Mouse (Mus musculus) midbrain, postnatal 0 days (tissue): ENCODE measurements around the gene Mfap4. TPM values are rescaled to one million over a fixed set of nuclear protein-coding genes. Genes with fewer than 3 reads are reported as not detected.
A peak's percentile ranks its signal among the peaks of the same experiment; 100 is the strongest.

Experiments
- ATAC-seq: fragments of 200-750 bp; cut with Nextera tagmentation; 2 replicates; pipeline ENCODE4 v1.8.0; 2017; ENCODE audit warnings: moderate number of reproducible peaks, mild to moderate bottlenecking, moderate TSS enrichment, moderate library complexity; ENCODE audit not compliant: low FRiP score
- DNase-seq: peaks from one replicate; pipeline ENCODE4 v3.0.0-alpha.2; 2015; ENCODE audit warnings: low spot score
- H3K27ac ChIP-seq: fragments of 300-500 bp; sonication (generic); 2 replicates; pipeline ENCODE4 v1.5.1; 2014; ENCODE audit warnings: low read depth, mild to moderate bottlenecking, low read length, mixed read lengths
- H3K27me3 ChIP-seq: fragments of 300-500 bp; sonication (generic); 2 replicates; pipeline ENCODE4 v1.6.1; 2014; ENCODE audit warnings: low read length, control low read depth, mixed read lengths; ENCODE audit not compliant: insufficient read depth
- H3K36me3 ChIP-seq: fragments of 300-500 bp; sonication (generic); 2 replicates; pipeline ENCODE4 v1.6.1; 2014; ENCODE audit warnings: low read length, control low read depth, mixed read lengths; ENCODE audit not compliant: insufficient read depth
- H3K4me1 ChIP-seq: fragments of 300-500 bp; sonication (generic); 2 replicates; pipeline ENCODE4 v1.6.1; 2014; ENCODE audit warnings: mild to moderate bottlenecking, control low read depth, antibody characterized with exemption, low read length, mixed read lengths; ENCODE audit not compliant: insufficient read depth
- H3K4me2 ChIP-seq: fragments of 300-500 bp; sonication (generic); 2 replicates; pipeline ENCODE4 v1.6.1; 2014; ENCODE audit warnings: low read depth, mild to moderate bottlenecking, low read length, mixed read lengths; ENCODE audit not compliant: poor library complexity, severe bottlenecking
- H3K4me3 ChIP-seq: fragments of 300-500 bp; sonication (generic); 2 replicates; pipeline ENCODE4 v1.5.1; 2014; ENCODE audit warnings: low read depth, mild to moderate bottlenecking, low read length, moderate library complexity
- H3K9ac ChIP-seq: fragments of 300-500 bp; sonication (generic); replicated peaks from 2 replicates; pipeline ENCODE4 v1.6.1; 2014; ENCODE audit warnings: mild to moderate bottlenecking, low read length, moderate library complexity, mixed read lengths; ENCODE audit not compliant: poor library complexity, severe bottlenecking
- H3K9me3 ChIP-seq: fragments of 300-500 bp; sonication (generic); 2 replicates; pipeline ENCODE4 v1.6.1; 2016; ENCODE audit warnings: low read length, control low read depth
- CTCF ChIP-seq: IDR thresholded peaks from 2 replicates; pipeline ENCODE4 v1.5.1; 2016; ENCODE audit warnings: antibody characterized with exemption, mild to moderate bottlenecking
- WGBS: fragments of 180-500 bp; shearing (Covaris S2); extraction: QIAGEN DNeasy Blood & Tissue Kit; methylation state at CpG from one replicate; pipeline ENCODE4 v1.1.7; 2014; 5-methylcytosine and 5-hydroxymethylcytosine counted together
- polyA plus RNA-seq: library from polyadenylated mRNA; unstranded; fragments of >200 nt; fragmentation: Nextera tagmentation; extraction: Ambion mirVana; gene quantifications from 2 replicates; pipeline ENCODE4 v1.2.1, GENCODE M21; 2015
- total RNA-seq: library from RNA; depleted of rRNA; stranded (reverse); fragments of >200 nt; gene quantifications from 2 replicates; pipeline ENCODE4 v1.2.3, GENCODE M21; 2014

The Mfap4 gene
- total and polyA plus RNA-seq, 2 experiments from 2014 or later, result 14.1 to 22.8 TPM

GRCm38 (mm10) chr11:61485541-61486457 lies 568 bp downstream of the Mfap4 start:
- peaks cover 4% of the 10 kb centered on the region; the same call in 1 of the 2 replicates for H3K4me1 ChIP-seq
- WGBS, result 67% methylated on average over 22 of the region's 22 CpGs

GRCm38 (mm10) chr11:61486458-61487219 lies 1.4 kb downstream of the Mfap4 start:
- H3K4me1 ChIP-seq, result peaks cover 4% of the 10 kb centered on the region; the same call in 1 of the 2 replicates
- no peak overlapping the region for H3K4me2 ChIP-seq
- no peak for TF ChIP-seq CTCF
- H3K27me3 ChIP-seq, result no peaks in the 10 kb centered on the region
- no peak overlapping the region for H3K9ac ChIP-seq
- peaks cover 36% of the 10 kb centered on the region for H3K36me3 ChIP-seq
- H3K4me3 ChIP-seq, result no peak overlapping the region
- no peak for ATAC-seq
- no peak for DNase-seq
- H3K9me3 ChIP-seq, result no peaks in the 10 kb centered on the region
- 89% methylated on average over 14 of the region's 14 CpGs for WGBS
- no peak overlapping the region for H3K27ac ChIP-seq

More at GRCm38 (mm10) chr11:61485541-61486457, 568 bp downstream of the Mfap4 start:
- no peak for TF ChIP-seq CTCF
- no peak overlapping the region for H3K4me3 ChIP-seq
- no peaks in the 10 kb centered on the region for H3K27me3 ChIP-seq
- DNase-seq, result no peak
- H3K36me3 ChIP-seq, result peaks cover 28% of the 10 kb centered on the region
- no peak overlapping the region for H3K4me2 ChIP-seq
- no peak overlapping the region for H3K9ac ChIP-seq
- no peak overlapping the region for H3K27ac ChIP-seq
- no peak for ATAC-seq
- no peaks in the 10 kb centered on the region for H3K9me3 ChIP-seq

DNA sequence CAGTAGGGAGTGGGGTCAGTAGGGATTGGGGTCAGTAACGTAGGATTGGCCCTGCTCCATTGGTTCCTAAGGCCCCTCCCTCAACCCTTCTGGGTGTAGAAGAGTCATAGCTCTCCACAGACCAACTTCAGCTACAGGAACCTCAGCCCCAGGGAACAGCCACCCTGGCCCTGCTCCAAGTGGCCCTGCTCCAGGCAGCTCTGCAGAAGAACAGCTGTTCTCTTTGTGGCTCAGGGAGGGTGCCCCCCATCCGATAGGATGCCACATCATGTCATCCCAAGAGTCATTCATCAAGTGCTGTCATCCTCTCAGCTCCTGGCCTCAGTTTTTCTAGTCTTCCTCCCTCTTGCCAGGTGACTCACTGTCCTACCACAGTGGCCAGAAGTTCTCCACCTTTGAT lies 2.2 kb downstream of the Mfap4 start:
- Histone ChIP-seq H3K27me3 (no peaks in the 10 kb centered on the region), H3K4me2 (no peak overlapping the region), H3K27ac (no peak overlapping the region), H3K4me1 (peaks cover 4% of the 10 kb centered on the region; the same call in 1 of the 2 replicates), H3K36me3 (peaks cover 36% of the 10 kb centered on the region), H3K9me3 (no peaks in the 10 kb centered on the region), H3K9ac (no peak overlapping the region), H3K4me3 (no peak overlapping the region)
- ATAC-seq (no peak), DNase-seq (peak; percentile 54)
- no peak for TF ChIP-seq CTCF
- WGBS, result 42% methylated on average over 1 of the region's 2 CpGs

DNA sequence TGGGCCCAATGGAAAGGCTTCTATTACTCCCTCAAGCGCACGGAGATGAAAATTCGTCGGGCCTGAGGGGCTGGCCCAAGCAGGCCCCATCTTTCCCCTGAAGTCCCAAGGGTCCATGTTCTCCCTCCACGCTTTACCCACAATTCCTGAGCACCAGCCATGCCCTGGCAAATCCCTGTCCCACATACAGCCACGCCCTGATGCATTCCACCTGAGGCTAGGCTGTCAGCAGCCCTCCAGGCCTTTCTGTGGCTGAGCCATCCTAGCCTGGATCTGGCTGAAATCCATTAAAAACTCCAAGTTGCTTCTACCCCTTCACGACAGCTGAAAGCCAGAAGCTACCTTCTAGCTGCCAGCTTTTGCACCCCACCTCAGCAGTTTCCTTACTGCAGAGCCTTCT lies 2.7 kb downstream of the Mfap4 start:
- ATAC-seq (no peak), DNase-seq (no peak)
- WGBS, result 90% methylated on average over 7 of the region's 7 CpGs
- Histone ChIP-seq H3K36me3 (peaks cover 36% of the 10 kb centered on the region), H3K9ac (no peak overlapping the region), H3K9me3 (no peaks in the 10 kb centered on the region), H3K27ac (no peak overlapping the region), H3K27me3 (no peaks in the 10 kb centered on the region), H3K4me1 (peaks cover 9% of the 10 kb centered on the region; the same call in 1 of the 2 replicates), H3K4me3 (no peak overlapping the region), H3K4me2 (no peak overlapping the region)
- no peak for TF ChIP-seq CTCF

GRCm38 (mm10) chr11:61489085-61489484 lies 3.9 kb downstream of the Mfap4 start:
- H3K36me3 ChIP-seq, result peaks cover 36% of the 10 kb centered on the region
- H3K4me2 ChIP-seq, result no peak overlapping the region
- TF ChIP-seq CTCF, result no peak
- H3K9me3 ChIP-seq, result no peaks in the 10 kb centered on the region
- H3K9ac ChIP-seq, result no peak overlapping the region
- H3K27me3 ChIP-seq, result no peaks in the 10 kb centered on the region
- peaks cover 12% of the 10 kb centered on the region; the same call in 1 of the 2 replicates for H3K4me1 ChIP-seq
- H3K27ac ChIP-seq, result no peak overlapping the region
- 90% methylated on average over 2 of the region's 2 CpGs for WGBS
- H3K4me3 ChIP-seq, result no peak overlapping the region
- DNase-seq (no peak), ATAC-seq (no peak)

- WGBS, result 92% methylated on average over 8 of the region's 8 CpGs
- Histone ChIP-seq H3K27ac (no peak overlapping the region), H3K9ac (no peak overlapping the region), H3K4me2 (no peak overlapping the region), H3K36me3 (peaks cover 36% of the 10 kb centered on the region), H3K4me1 (peaks cover 12% of the 10 kb centered on the region; the same call in 1 of the 2 replicates), H3K4me3 (no peak overlapping the region), H3K9me3 (no peaks in the 10 kb centered on the region), H3K27me3 (no peaks in the 10 kb centered on the region)
- no peak for TF ChIP-seq CTCF
- DNase-seq (no peak), ATAC-seq (no peak)
These were observed 4.6 kb downstream of the Mfap4 start for GRCm38 (mm10) chr11:61489874-61490273.
